Mouse (Mus musculus): ENCODE measurements around the gene Gm28051. TPM values are rescaled to one million over a fixed set of nuclear protein-coding genes. Genes with fewer than 3 reads are reported as not detected.

Gene Gm28051
- polyA plus RNA-seq, 1 experiment, result 0.13 TPM

DNA sequence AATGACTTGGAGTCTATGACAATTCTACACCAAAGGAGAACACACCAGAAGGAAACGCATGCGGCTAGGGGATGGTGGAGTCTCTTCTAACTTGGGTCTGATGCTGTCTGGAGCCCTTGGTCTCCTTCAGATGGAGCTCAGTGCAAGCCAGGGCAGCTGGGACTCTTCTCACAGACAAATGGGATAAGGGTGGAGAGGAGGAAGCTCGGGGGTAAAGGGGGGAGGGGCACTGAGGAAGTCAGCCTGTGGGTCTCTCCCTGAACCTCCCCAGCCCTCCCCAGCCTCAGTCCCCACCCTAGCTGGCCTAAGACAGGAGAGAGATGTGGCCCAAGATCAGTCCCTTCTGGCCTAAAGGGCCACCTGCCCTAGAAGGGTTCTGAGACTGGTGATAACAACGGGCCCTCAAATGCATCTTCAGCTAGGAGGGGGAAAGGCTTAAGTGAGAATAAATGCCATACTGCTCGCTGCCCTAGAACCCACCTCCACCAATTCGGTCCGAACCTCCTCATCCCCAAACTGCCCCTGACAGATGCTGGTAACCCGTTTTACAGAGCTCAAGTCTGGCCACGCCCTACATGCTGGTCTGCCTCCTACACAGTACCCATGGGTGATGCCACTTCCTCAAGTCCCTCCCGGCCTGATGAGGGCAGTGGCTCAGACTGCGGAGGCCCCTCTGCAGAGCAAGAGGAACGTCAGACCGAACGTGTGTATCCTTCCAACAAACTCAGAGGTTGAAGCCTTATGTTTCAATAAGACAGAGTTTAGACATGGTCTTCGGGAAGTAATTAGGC lies 67.6 kb downstream of the Gm28051 start:
- Histone ChIP-seq H3ac (ENCODE audit: control insufficient read depth, insufficient read length, low read depth) (no peak overlapping the region), H3K4me3 (ENCODE audit: insufficient read depth, poor library complexity, severe bottlenecking) (no peak overlapping the region), H3K36me3 (ENCODE audit: control insufficient read depth, insufficient read depth) (no peaks in the 10 kb centered on the region), H3K79me2 (ENCODE audit: control insufficient read depth, insufficient read depth) (no peaks in the 10 kb centered on the region), H3K27me3 (ENCODE audit: control insufficient read depth, insufficient read depth, insufficient read length) (no peaks in the 10 kb centered on the region), H3K79me3 (ENCODE audit: low read depth) (no peaks in the 10 kb centered on the region)
- TF ChIP-seq MYOG (IDR thresholded peaks at IDR 0.05; ENCODE audit: control insufficient read depth, extremely low read depth, insufficient read length) (no peak), CEBPB (IDR thresholded peaks at IDR 0.05; ENCODE audit: low read depth) (no peak), FOSL1 (IDR thresholded peaks at IDR 0.05; ENCODE audit: insufficient read depth, low read length, poor library complexity, severe bottlenecking) (no peak), USF1 (IDR thresholded peaks at IDR 0.05; ENCODE audit: low read depth) (no peak), MAX (IDR thresholded peaks at IDR 0.05) (no peak), MYOD1 (IDR thresholded peaks at IDR 0.05; ENCODE audit: control insufficient read depth, insufficient read length, low read depth) (no peak), CTCF (IDR thresholded peaks at IDR 0.05; ENCODE audit: control insufficient read depth, insufficient read depth, insufficient read length) (no peak)

DNA sequence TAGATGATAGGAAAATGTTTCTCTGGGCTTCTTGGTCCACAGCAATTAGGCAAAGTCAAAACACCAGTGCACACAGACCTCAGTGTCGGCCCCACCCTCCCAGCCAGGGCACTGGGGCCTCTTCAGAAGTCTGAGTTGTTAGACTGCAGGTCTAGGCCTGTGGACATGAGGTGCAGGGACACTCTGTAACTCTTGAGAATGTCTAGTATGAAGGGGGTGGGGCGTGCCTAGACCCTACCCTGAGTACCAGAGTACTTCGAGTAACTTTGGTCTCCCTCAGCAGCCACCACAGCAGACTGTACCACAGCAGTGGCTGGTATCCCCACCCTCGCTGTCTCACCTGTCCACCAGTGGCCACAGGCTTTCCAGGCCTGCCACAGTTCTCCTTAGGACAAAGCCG lies 71.2 kb downstream of the Gm28051 start:
- Histone ChIP-seq H3K4me3 (ENCODE audit: insufficient read depth, poor library complexity, severe bottlenecking) (no peak overlapping the region), H3ac (ENCODE audit: control insufficient read depth, insufficient read length, low read depth) (no peak overlapping the region), H3K27me3 (ENCODE audit: control insufficient read depth, insufficient read depth, insufficient read length) (no peaks in the 10 kb centered on the region), H3K79me3 (ENCODE audit: low read depth) (no peaks in the 10 kb centered on the region), H3K36me3 (ENCODE audit: control insufficient read depth, insufficient read depth) (no peaks in the 10 kb centered on the region), H3K79me2 (ENCODE audit: control insufficient read depth, insufficient read depth) (no peaks in the 10 kb centered on the region)
- no peak for TF ChIP-seq CEBPB (IDR thresholded peaks at IDR 0.05; ENCODE audit: low read depth)

- H3K79me3 ChIP-seq (ENCODE audit: low read depth), result no peaks in the 10 kb centered on the region
- no peaks in the 10 kb centered on the region for H3K27me3 ChIP-seq (ENCODE audit: control insufficient read depth, insufficient read depth, insufficient read length)
- no peak overlapping the region for H3K4me3 ChIP-seq (ENCODE audit: insufficient read depth, poor library complexity, severe bottlenecking)
- no peaks in the 10 kb centered on the region for H3K36me3 ChIP-seq (ENCODE audit: control insufficient read depth, insufficient read depth)
- no peak overlapping the region for H3ac ChIP-seq (ENCODE audit: control insufficient read depth, insufficient read length, low read depth)
- H3K79me2 ChIP-seq (ENCODE audit: control insufficient read depth, insufficient read depth), result no peaks in the 10 kb centered on the region
- TF ChIP-seq CEBPB (IDR thresholded peaks at IDR 0.05; ENCODE audit: low read depth) (no peak), MAX (IDR thresholded peaks at IDR 0.05) (no peak), MYOG (IDR thresholded peaks at IDR 0.05; ENCODE audit: control insufficient read depth, extremely low read depth, insufficient read length) (no peak), MYOD1 (IDR thresholded peaks at IDR 0.05; ENCODE audit: control insufficient read depth, insufficient read length, low read depth) (no peak), USF1 (IDR thresholded peaks at IDR 0.05; ENCODE audit: low read depth) (no peak), FOSL1 (IDR thresholded peaks at IDR 0.05; ENCODE audit: insufficient read depth, low read length, poor library complexity, severe bottlenecking) (no peak)
Measured at GRCm38 (mm10) chr12:102685523-102685931, 72.0 kb downstream of the Gm28051 start.

DNA sequence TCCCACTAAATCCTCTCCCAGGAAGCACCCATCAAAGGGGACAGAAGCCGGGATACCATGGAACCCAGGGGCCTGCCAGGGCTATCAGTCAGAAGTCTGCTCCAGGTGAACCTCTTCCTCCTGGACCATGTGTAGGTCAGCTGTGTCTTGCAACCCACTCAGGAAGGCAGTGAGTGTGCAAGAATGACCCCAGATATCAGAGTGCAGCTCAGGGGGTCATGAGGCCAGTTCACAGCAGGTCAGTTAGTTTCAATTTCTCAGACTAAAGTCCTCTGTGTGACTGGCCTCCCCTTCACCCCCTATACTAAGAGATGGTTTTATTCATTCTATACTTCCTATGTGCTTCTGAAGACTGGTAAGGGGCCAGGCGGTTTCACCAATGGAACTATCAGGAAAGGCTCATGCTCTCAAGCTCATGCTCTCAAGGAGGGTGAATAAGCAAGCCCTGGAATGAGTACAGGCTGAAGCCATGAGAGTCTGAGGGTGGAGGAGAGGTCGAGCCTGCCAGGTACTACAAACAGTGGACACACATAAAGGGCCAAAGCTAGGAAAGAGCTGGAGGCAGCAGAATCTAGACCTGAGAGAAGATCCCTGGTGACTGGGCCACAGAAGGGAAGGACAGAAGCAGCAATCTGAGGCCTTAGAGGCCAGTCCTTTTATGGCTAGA lies 72.7 kb downstream of the Gm28051 start:
- TF ChIP-seq USF1 (IDR thresholded peaks at IDR 0.05; ENCODE audit: low read depth), result no peak
- TF ChIP-seq MYOD1 (IDR thresholded peaks at IDR 0.05; ENCODE audit: control insufficient read depth, insufficient read length, low read depth), result no peak
- TF ChIP-seq MYOG (IDR thresholded peaks at IDR 0.05; ENCODE audit: control insufficient read depth, extremely low read depth, insufficient read length), result no peak
- TF ChIP-seq CTCF (IDR thresholded peaks at IDR 0.05; ENCODE audit: control insufficient read depth, insufficient read depth, insufficient read length), result no peak
- no peak for TF ChIP-seq FOSL1 (IDR thresholded peaks at IDR 0.05; ENCODE audit: insufficient read depth, low read length, poor library complexity, severe bottlenecking)
- TF ChIP-seq CEBPB (IDR thresholded peaks at IDR 0.05; ENCODE audit: low read depth), result no peak
- no peak for TF ChIP-seq MAX (IDR thresholded peaks at IDR 0.05)
- H3K36me3 ChIP-seq (ENCODE audit: control insufficient read depth, insufficient read depth), result no peaks in the 10 kb centered on the region
- H3K4me3 ChIP-seq (ENCODE audit: insufficient read depth, poor library complexity, severe bottlenecking), result no peak overlapping the region
- no peaks in the 10 kb centered on the region for H3K27me3 ChIP-seq (ENCODE audit: control insufficient read depth, insufficient read depth, insufficient read length)
- no peaks in the 10 kb centered on the region for H3K79me2 ChIP-seq (ENCODE audit: control insufficient read depth, insufficient read depth)
- no peaks in the 10 kb centered on the region for H3K79me3 ChIP-seq (ENCODE audit: low read depth)
- no peak overlapping the region for H3ac ChIP-seq (ENCODE audit: control insufficient read depth, insufficient read length, low read depth)

GRCm38 (mm10) chr12:102683979-102684378 lies 73.6 kb downstream of the Gm28051 start:
- Histone ChIP-seq H3K79me2 (ENCODE audit: control insufficient read depth, insufficient read depth) (no peaks in the 10 kb centered on the region), H3ac (ENCODE audit: control insufficient read depth, insufficient read length, low read depth) (no peak overlapping the region), H3K4me3 (ENCODE audit: insufficient read depth, poor library complexity, severe bottlenecking) (no peak overlapping the region), H3K36me3 (ENCODE audit: control insufficient read depth, insufficient read depth) (no peaks in the 10 kb centered on the region), H3K79me3 (ENCODE audit: low read depth) (no peaks in the 10 kb centered on the region), H3K27me3 (ENCODE audit: control insufficient read depth, insufficient read depth, insufficient read length) (no peaks in the 10 kb centered on the region)
- TF ChIP-seq MYOG (IDR thresholded peaks at IDR 0.05; ENCODE audit: control insufficient read depth, extremely low read depth, insufficient read length), result no peak
- no peak for TF ChIP-seq MAX (IDR thresholded peaks at IDR 0.05)
- no peak for TF ChIP-seq USF1 (IDR thresholded peaks at IDR 0.05; ENCODE audit: low read depth)
- TF ChIP-seq CTCF (IDR thresholded peaks at IDR 0.05; ENCODE audit: control insufficient read depth, insufficient read depth, insufficient read length), result no peak
- TF ChIP-seq FOSL1 (IDR thresholded peaks at IDR 0.05; ENCODE audit: insufficient read depth, low read length, poor library complexity, severe bottlenecking), result no peak
- no peak for TF ChIP-seq MYOD1 (IDR thresholded peaks at IDR 0.05; ENCODE audit: control insufficient read depth, insufficient read length, low read depth)
- TF ChIP-seq CEBPB (IDR thresholded peaks at IDR 0.05; ENCODE audit: low read depth), result no peak

Data from C2C12 (cell line).